In the genomic region with DNA sequence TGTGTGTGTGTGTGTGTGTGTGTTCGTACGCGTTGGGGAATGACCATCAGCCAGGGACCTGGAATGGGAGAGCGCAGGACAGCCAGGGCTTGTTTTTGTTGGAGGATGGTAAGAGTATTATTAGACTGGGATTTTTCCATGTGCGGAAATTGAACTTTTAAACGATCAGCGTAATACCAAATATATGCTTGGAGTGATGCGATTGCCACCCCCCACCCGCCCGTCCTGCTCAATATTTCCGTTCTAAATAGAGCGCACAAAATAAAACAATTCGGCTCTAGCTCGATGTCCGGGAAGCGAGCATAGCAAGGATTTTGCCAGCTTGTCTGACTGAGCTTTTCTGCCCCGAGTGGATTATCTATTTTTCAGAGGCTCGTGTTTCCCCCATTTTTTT, we compare ENCODE assay signal across 12 mouse cellular contexts. TPM values are rescaled to one million over a fixed set of nuclear protein-coding genes. Genes with fewer than 3 reads are reported as not detected.
DNase-seq lines count a peak whose midpoint lies in the region; ATAC-seq and TF ChIP-seq lines count a peak whose summit lies in the region.
"Had no signal": no experiment of that assay in that cellular context is flagged by ENCODE, and none has a peak within 500 bp of the region (broad histone marks: within the 10 kb centered on the region; RNA-seq: fewer than 3 reads in every experiment).

No protein-coding gene starts in this region.

- no peaks in the 10 kb centered on the region for H3K36me3 ChIP-seq in C2C12 (ENCODE audit: control insufficient read depth, insufficient read depth)
- H3K36me3 ChIP-seq in forebrain, postnatal 0 days (ENCODE audit: insufficient read depth) = no peaks in the 10 kb centered on the region
- H3K36me3 ChIP-seq in thymus, adult 2 months (ENCODE audit: control insufficient read depth, insufficient read depth, low read length) = no peaks in the 10 kb centered on the region
- no peaks in the 10 kb centered on the region for H3K36me3 ChIP-seq in stomach, postnatal 0 days (ENCODE audit: control insufficient read depth, insufficient read depth, low read length)
- no peaks in the 10 kb centered on the region for H3K36me3 ChIP-seq in kidney, embryonic 16.5 days (ENCODE audit: insufficient read depth, low read length)

- no peak for TF ChIP-seq POLR2A in cortical plate, adult 2 months (IDR thresholded peaks at IDR 0.05; ENCODE audit: extremely low read depth, insufficient read depth, low read length)
- TF ChIP-seq POLR2A in thymus, adult 2 months (IDR thresholded peaks at IDR 0.05; ENCODE audit: control insufficient read depth, extremely low read depth, insufficient read depth, low read length, poor library complexity) = no peak

- peak overlapping the region; percentile 39 for H3K4me3 ChIP-seq in C2C12 (ENCODE audit: insufficient read depth, poor library complexity, severe bottlenecking)
- H3K4me3 ChIP-seq in cortical plate, adult 2 months (ENCODE audit: insufficient read depth, low read length) = peak overlapping the region; percentile 23
- H3K4me3 ChIP-seq in forebrain, postnatal 0 days (ENCODE audit: low read depth, low read length) = peak overlapping the region; percentile 48
- no peak overlapping the region for H3K4me3 ChIP-seq in thymus, adult 2 months (ENCODE audit: control insufficient read depth, insufficient read depth, low read length)
- no peak overlapping the region for H3K4me3 ChIP-seq in stomach, postnatal 0 days (ENCODE audit: low read depth, low read length)
- no peak overlapping the region for H3K4me3 ChIP-seq in kidney, embryonic 16.5 days (ENCODE audit: low read length)

- H3K79me3 ChIP-seq in C2C12 (ENCODE audit: low read depth) = peaks cover 2% of the 10 kb centered on the region

- peaks cover 32% of the 10 kb centered on the region for H3K27me3 ChIP-seq in C2C12 (ENCODE audit: control insufficient read depth, insufficient read depth, insufficient read length)
- peaks cover 17% of the 10 kb centered on the region for H3K27me3 ChIP-seq in forebrain, postnatal 0 days (ENCODE audit: insufficient read depth, low read length)
- peaks cover 32% of the 10 kb centered on the region for H3K27me3 ChIP-seq in thymus, adult 2 months (ENCODE audit: control insufficient read depth, insufficient read depth, low read length)
- H3K27me3 ChIP-seq in stomach, postnatal 0 days (ENCODE audit: control insufficient read depth, insufficient read depth, low read length) = peaks cover 43% of the 10 kb centered on the region
- H3K27me3 ChIP-seq in kidney, embryonic 16.5 days (ENCODE audit: insufficient read depth, low read length) = peaks cover 96% of the 10 kb centered on the region

- peak overlapping the region; percentile 56 for H3K4me2 ChIP-seq in forebrain, postnatal 0 days (ENCODE audit: low read depth)
- no peak overlapping the region for H3K4me2 ChIP-seq in stomach, postnatal 0 days (replicated peaks; ENCODE audit: low read depth)
- H3K4me2 ChIP-seq in kidney, embryonic 16.5 days (replicated peaks; ENCODE audit: low read depth, low read length) = no peak overlapping the region

- H3K27ac ChIP-seq in cortical plate, adult 2 months (ENCODE audit: insufficient read depth, low read length) = no peak overlapping the region
- peak overlapping the region; percentile 83; the same call in 1 of the 2 replicates for H3K27ac ChIP-seq in forebrain, postnatal 0 days (ENCODE audit: low read depth, low read length)
- H3K27ac ChIP-seq in thymus, adult 2 months (ENCODE audit: control insufficient read depth, insufficient read depth, low read length) = no peak overlapping the region
- H3K27ac ChIP-seq in stomach, postnatal 0 days (replicated peaks) = no peak overlapping the region
- no peak overlapping the region for H3K27ac ChIP-seq in kidney, embryonic 16.5 days (ENCODE audit: low read length)

- no peak for ATAC-seq in forebrain, postnatal 0 days
- no peak for ATAC-seq in stomach, postnatal 0 days (ENCODE audit: low FRiP score, low TSS enrichment)
- ATAC-seq in kidney, embryonic 16.5 days (ENCODE audit: low FRiP score, low TSS enrichment) = no peak

- TF ChIP-seq EP300 in stomach, postnatal 0 days (optimal IDR thresholded peaks at IDR 0.05) = no peak

- H3K79me2 ChIP-seq in C2C12 (ENCODE audit: control insufficient read depth, insufficient read depth) = peaks cover 17% of the 10 kb centered on the region

- DNase-seq in forebrain, postnatal 0 days = peak; percentile 67
- peak; percentile 4 for DNase-seq in mesoderm, embryonic 11.5 days (ENCODE audit: low read depth, low spot score)
- DNase-seq in thymus, adult 2 months = no peak
- DNase-seq in stomach, postnatal 0 days (ENCODE audit: low spot score) = no peak
- no peak for DNase-seq in left cerebral cortex, adult 11 months (ENCODE audit: low spot score)
- DNase-seq: kidney, adult 9 months; lung, postnatal 36 days; thymus, postnatal 36 days had no signal

- no peak overlapping the region for H3ac ChIP-seq in C2C12 (ENCODE audit: control insufficient read depth, insufficient read length, low read depth)

- peak overlapping the region; percentile 61 for H3K9ac ChIP-seq in forebrain, postnatal 0 days
- no peak overlapping the region for H3K9ac ChIP-seq in stomach, postnatal 0 days (ENCODE audit: low read length)
- no peak overlapping the region for H3K9ac ChIP-seq in kidney, embryonic 16.5 days (replicated peaks; ENCODE audit: low read length)

- no peaks in the 10 kb centered on the region for H3K4me1 ChIP-seq in cortical plate, adult 2 months (ENCODE audit: control insufficient read depth, insufficient read depth, low read length)
- H3K4me1 ChIP-seq in forebrain, postnatal 0 days (ENCODE audit: insufficient read depth) = no peaks in the 10 kb centered on the region
- no peaks in the 10 kb centered on the region for H3K4me1 ChIP-seq in thymus, adult 2 months (replicated peaks; ENCODE audit: control insufficient read depth, insufficient read depth, low read length)
- 0 out of 2 replicates have a peak, but pooled peaks cover 3% of the 10 kb centered on the region for H3K4me1 ChIP-seq in stomach, postnatal 0 days (replicated peaks; ENCODE audit: control insufficient read depth, insufficient read depth)
- H3K4me1 ChIP-seq in kidney, embryonic 16.5 days (ENCODE audit: insufficient read depth, low read length) = peaks cover 27% of the 10 kb centered on the region

- no peaks in the 10 kb centered on the region for H3K9me3 ChIP-seq in forebrain, postnatal 0 days (ENCODE audit: low read length)
- no peaks in the 10 kb centered on the region for H3K9me3 ChIP-seq in stomach, postnatal 0 days (ENCODE audit: control insufficient read depth, low read length)
- no peaks in the 10 kb centered on the region for H3K9me3 ChIP-seq in kidney, embryonic 16.5 days (ENCODE audit: low read length)

- no peak for TF ChIP-seq CTCF in C2C12 (IDR thresholded peaks at IDR 0.05; ENCODE audit: control insufficient read depth, insufficient read depth, insufficient read length)
- no peak for TF ChIP-seq CTCF in cortical plate, adult 2 months (IDR thresholded peaks at IDR 0.05; ENCODE audit: extremely low read depth, insufficient read depth, low read length)
- TF ChIP-seq CTCF in forebrain, postnatal 0 days (IDR thresholded peaks at IDR 0.05; ENCODE audit: low read depth) = no peak
- no peak for TF ChIP-seq CTCF in thymus, adult 2 months (IDR thresholded peaks at IDR 0.05; ENCODE audit: borderline replicate concordance, control insufficient read depth, extremely low read depth, insufficient read depth, low read length, poor library complexity)
- no peak for TF ChIP-seq CTCF in stomach, postnatal 0 days (IDR thresholded peaks at IDR 0.05; ENCODE audit: low read depth)

- under 1% methylated on average over 18 of the region's 18 CpGs for WGBS in forebrain, postnatal 0 days
- WGBS in thymus, adult 2 months = 12% methylated on average over 18 of the region's 18 CpGs
- WGBS in stomach, postnatal 0 days = 3% methylated on average over 18 of the region's 18 CpGs
- under 1% methylated on average over 18 of the region's 18 CpGs for WGBS in kidney, embryonic 16.5 days

RNA-seq across cellular contexts. Expression of a gene that starts 1.6 kb away (rescaled TPM):
- 2.5 TPM for polyA plus RNA-seq in C2C12 (2012; fragmentation: generic; extraction: Trizol)
- polyA plus RNA-seq in cortical plate, adult 2 months (2012; rRNA removed) = 11.1 and 11.9 TPM in 2 replicates
- 44.9 and 105 TPM in 2 replicates for total RNA-seq in forebrain, postnatal 0 days (2014; rRNA removed)
- 9.6 and 16.3 TPM in 2 replicates for polyA plus RNA-seq in forebrain, postnatal 0 days (2015; fragmentation: Nextera tagmentation; extraction: Ambion mirVana)
- polyA plus RNA-seq in thymus, adult 2 months (2012; rRNA removed) = not detected in 2 replicates
- polyA plus RNA-seq in stomach, postnatal 0 days (2015; fragmentation: Nextera tagmentation; extraction: Ambion mirVana) = not detected in 2 replicates
- not detected in 2 replicates for polyA plus RNA-seq in kidney, embryonic 16.5 days (2015; fragmentation: Nextera tagmentation; extraction: Ambion mirVana)
- polyA plus RNA-seq: heart, embryonic 14.5 days had no signal

RNA-seq across cellular contexts. Expression of a gene that starts 11.3 kb away (rescaled TPM):
- polyA plus RNA-seq in C2C12 (2012; fragmentation: generic; extraction: Trizol) = 0.76 TPM
- 2.8 and 3.3 TPM in 2 replicates for polyA plus RNA-seq in cortical plate, adult 2 months (2012; rRNA removed)
- total RNA-seq in forebrain, postnatal 0 days (2014; rRNA removed) = 13.9 and 22.8 TPM in 2 replicates
- 5.1 and 13.8 TPM in 2 replicates for polyA plus RNA-seq in forebrain, postnatal 0 days (2015; fragmentation: Nextera tagmentation; extraction: Ambion mirVana)
- polyA plus RNA-seq in thymus, adult 2 months (2012; rRNA removed) = not detected in 2 replicates
- polyA plus RNA-seq in stomach, postnatal 0 days (2015; fragmentation: Nextera tagmentation; extraction: Ambion mirVana) = not detected in 2 replicates
- polyA plus RNA-seq in kidney, embryonic 16.5 days (2015; fragmentation: Nextera tagmentation; extraction: Ambion mirVana) = 0.06 and 0.14 TPM in 2 replicates

RNA-seq across cellular contexts. Expression of a gene that starts 13.6 kb away (rescaled TPM):
- not detected for polyA plus RNA-seq in C2C12 (2012; fragmentation: generic; extraction: Trizol)
- 0.08 TPM in 1 of 2 replicates, not detected in the other for polyA plus RNA-seq in cortical plate, adult 2 months (2012; rRNA removed)
- 0.15 and 1.0 TPM in 2 replicates for total RNA-seq in forebrain, postnatal 0 days (2014; rRNA removed)
- polyA plus RNA-seq in forebrain, postnatal 0 days (2015; fragmentation: Nextera tagmentation; extraction: Ambion mirVana) = 0.23 TPM in 1 of 2 replicates, not detected in the other
- polyA plus RNA-seq in thymus, adult 2 months (2012; rRNA removed) = not detected in 2 replicates
- not detected in 2 replicates for polyA plus RNA-seq in stomach, postnatal 0 days (2015; fragmentation: Nextera tagmentation; extraction: Ambion mirVana)
- polyA plus RNA-seq in kidney, embryonic 16.5 days (2015; fragmentation: Nextera tagmentation; extraction: Ambion mirVana) = not detected in 2 replicates
- polyA plus RNA-seq: heart, embryonic 14.5 days had no signal

RNA-seq across cellular contexts. Expression of a gene that starts 25.9 kb away (rescaled TPM):
- not detected for polyA plus RNA-seq in C2C12 (2012; fragmentation: generic; extraction: Trizol)
- 0.13 and 0.17 TPM in 2 replicates for polyA plus RNA-seq in cortical plate, adult 2 months (2012; rRNA removed)
- 0.33 and 0.38 TPM in 2 replicates for total RNA-seq in forebrain, postnatal 0 days (2014; rRNA removed)
- polyA plus RNA-seq in forebrain, postnatal 0 days (2015; fragmentation: Nextera tagmentation; extraction: Ambion mirVana) = 0.12 TPM in 1 of 2 replicates, not detected in the other
- not detected in 2 replicates for polyA plus RNA-seq in thymus, adult 2 months (2012; rRNA removed)
- polyA plus RNA-seq in stomach, postnatal 0 days (2015; fragmentation: Nextera tagmentation; extraction: Ambion mirVana) = not detected in 2 replicates
- not detected in 2 replicates for polyA plus RNA-seq in kidney, embryonic 16.5 days (2015; fragmentation: Nextera tagmentation; extraction: Ambion mirVana)
- polyA plus RNA-seq: heart, embryonic 14.5 days had no signal

RNA-seq across cellular contexts. Expression of a gene that starts 57.3 kb away (rescaled TPM):
- 10.3 TPM for polyA plus RNA-seq in C2C12 (2012; fragmentation: generic; extraction: Trizol)
- 34.9 and 39.2 TPM in 2 replicates for polyA plus RNA-seq in cortical plate, adult 2 months (2012; rRNA removed)
- 11.9 and 12.4 TPM in 2 replicates for total RNA-seq in forebrain, postnatal 0 days (2014; rRNA removed)
- polyA plus RNA-seq in forebrain, postnatal 0 days (2015; fragmentation: Nextera tagmentation; extraction: Ambion mirVana) = 23.8 and 29.4 TPM in 2 replicates
- polyA plus RNA-seq in thymus, adult 2 months (2012; rRNA removed) = 7.2 and 7.9 TPM in 2 replicates
- polyA plus RNA-seq in stomach, postnatal 0 days (2015; fragmentation: Nextera tagmentation; extraction: Ambion mirVana) = 8.2 and 9.2 TPM in 2 replicates
- 29.7 and 30.7 TPM in 2 replicates for polyA plus RNA-seq in kidney, embryonic 16.5 days (2015; fragmentation: Nextera tagmentation; extraction: Ambion mirVana)

Comparison
In these comparisons a context has a peak if more than half of its experiments do, and no peak if none do; other contexts are left out.
1. H3K4me3 ChIP-seq: peak in C2C12 (single experiment), cortical plate, adult 2 months (single experiment) and forebrain, postnatal 0 days (single experiment); none in thymus, adult 2 months (single experiment), stomach, postnatal 0 days (single experiment) and kidney, embryonic 16.5 days (single experiment).
2. DNase-seq: peak in forebrain, postnatal 0 days (single experiment) and mesoderm, embryonic 11.5 days (single experiment); none in thymus, adult 2 months (single experiment), stomach, postnatal 0 days (single experiment) and left cerebral cortex, adult 11 months (single experiment).